Mouse (Mus musculus) brain, embryonic 14.5 days (tissue): Measurements from ENCODE around the gene Flt3. TPM values are rescaled to one million over a fixed set of nuclear protein-coding genes. Genes with fewer than 3 reads are reported as not detected.
A peak's percentile ranks its signal among the peaks of the same experiment; 100 is the strongest.

Source experiments
- DNase-seq: peaks from one replicate; pipeline ENCODE4 v3.0.0-alpha.2; 2011; ENCODE audit warnings: low read depth
- CTCF ChIP-seq: fragments of 200-500 bp; IDR thresholded peaks from 2 replicates; pipeline ENCODE4 v1.5.1; 2012; ENCODE audit warnings: inconsistent platforms, mild to moderate bottlenecking, moderate library complexity, borderline replicate concordance; ENCODE audit not compliant: insufficient read depth, insufficient read length; ENCODE audit errors: extremely low read depth
- POLR2A ChIP-seq: fragments of 200-500 bp; IDR thresholded peaks from 2 replicates; pipeline ENCODE4 v1.6.1; 2012; ENCODE audit warnings: mild to moderate bottlenecking, inconsistent platforms, borderline replicate concordance; ENCODE audit not compliant: poor library complexity, insufficient read depth, insufficient read length, severe bottlenecking; ENCODE audit errors: extremely low read depth
- polyA plus RNA-seq: library from polyadenylated mRNA; depleted of rRNA; stranded (reverse); fragments of >200 nt; gene quantifications from 2 replicates; pipeline ENCODE4 v1.2.3, GENCODE M21; 2012

The Flt3 gene
- polyA plus RNA-seq, 1 experiment: 0.56 TPM

DNA sequence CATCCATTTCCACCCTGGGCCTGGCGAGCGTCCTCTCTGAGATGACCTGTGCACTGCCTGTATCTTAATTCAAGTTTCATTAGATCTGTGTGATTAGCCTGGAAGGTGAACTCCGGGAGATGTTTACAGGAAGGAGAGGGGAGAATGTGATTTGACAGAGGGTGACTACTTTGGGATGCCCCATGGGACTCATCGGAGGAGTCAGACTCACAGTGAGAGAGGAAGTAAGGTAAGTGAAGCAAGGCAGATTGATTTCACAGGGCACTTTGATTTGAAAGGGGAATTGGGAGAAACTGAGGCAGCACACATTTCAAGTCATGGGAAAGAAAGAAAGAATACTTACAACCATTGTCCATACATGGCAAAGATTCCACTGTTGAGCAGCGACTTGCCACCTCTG, 5.8 kb upstream of the Flt3 start:
- DNase-seq: no peak
- TF ChIP-seq POLR2A (no peak), CTCF (no peak)

DNA sequence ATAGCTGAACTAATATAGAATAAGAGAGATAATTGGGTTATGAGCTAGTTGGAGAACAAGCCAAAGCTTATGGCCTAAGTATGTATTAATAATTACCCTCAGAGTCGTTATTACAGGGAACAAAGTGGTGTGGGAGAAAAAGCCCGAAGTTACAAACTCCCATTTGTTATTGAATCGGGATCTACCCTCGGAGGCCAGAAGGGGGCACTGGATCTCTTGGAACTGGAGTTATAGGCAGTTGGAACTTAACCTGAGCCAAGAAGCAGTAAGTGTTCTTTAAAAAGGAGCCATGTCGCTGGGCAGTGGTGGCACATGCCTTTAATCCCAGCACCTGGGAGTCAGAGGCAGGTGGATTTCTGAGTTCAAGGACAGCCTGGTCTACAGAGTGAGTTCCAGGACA, 2.2 kb upstream of the Flt3 start:
- DNase-seq: peak; percentile 73
- TF ChIP-seq POLR2A (no peak), CTCF (peak; percentile 64; the same call in 1 of the 2 replicates)

DNA sequence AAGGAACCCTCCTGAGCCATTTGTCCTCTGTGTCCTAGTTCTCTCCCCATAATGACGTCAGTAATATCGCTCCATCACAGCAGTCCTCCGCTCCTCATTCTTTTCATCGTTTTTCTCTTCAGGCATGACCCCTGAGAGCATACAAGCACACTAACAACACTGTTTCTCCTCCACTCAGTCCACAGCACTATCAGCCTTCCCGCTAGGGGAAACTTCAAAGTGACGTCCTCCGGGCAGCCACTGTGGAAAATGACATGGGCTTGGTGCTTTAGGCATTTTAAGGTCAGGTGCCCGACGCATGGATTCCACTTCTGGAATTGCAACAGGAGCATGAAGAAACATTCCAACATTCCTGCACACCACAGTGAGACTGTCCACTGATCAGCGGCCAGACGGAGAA, 735 bp upstream of the Flt3 start:
- peak; percentile 15 for DNase-seq
- TF ChIP-seq POLR2A: no peak
- no peak for TF ChIP-seq CTCF

DNA sequence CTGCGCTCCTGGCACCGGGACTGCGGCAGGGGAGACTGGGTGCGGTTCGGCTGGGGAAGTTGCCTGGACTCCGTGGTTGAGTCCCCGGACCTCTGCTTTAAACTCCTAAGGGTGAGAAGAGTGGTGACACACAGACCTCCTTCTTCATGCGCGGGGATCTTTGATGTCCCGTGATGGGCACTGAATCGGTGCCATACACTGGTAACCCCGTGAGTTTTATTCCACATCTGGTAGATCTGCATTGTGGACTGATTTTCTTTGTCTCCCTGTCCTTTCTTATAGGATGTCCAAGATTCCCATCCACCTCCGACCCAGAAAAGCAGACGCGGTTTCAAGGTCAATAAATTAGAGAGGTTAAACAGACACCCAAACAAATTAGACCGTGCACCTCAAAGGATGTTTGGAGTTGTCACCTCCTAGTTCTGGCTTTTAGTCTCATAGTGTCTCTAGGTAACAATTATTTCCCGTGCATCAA, 253 bp upstream of the Flt3 start:
- no peak for TF ChIP-seq POLR2A
- no peak for TF ChIP-seq CTCF
- DNase-seq: no peak

DNA sequence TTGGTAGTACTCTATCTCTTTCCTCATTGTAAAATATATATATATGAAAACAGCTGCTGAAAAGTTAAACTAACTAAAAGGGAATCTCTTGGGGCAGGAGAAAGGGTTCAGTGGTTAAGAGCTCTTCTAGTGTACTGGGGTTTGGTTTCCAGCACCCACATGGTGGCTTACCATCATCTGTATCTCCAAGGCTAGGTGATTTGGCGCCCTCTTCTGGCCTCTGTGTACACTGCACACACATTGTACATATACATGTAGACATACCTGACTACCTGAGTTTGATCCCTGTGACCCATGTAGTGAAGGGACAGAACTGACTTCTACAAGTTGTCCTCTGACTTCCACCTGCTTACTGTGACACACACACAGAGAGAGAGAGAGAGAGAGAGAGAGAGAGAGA, 5.2 kb downstream of the Flt3 start:
- DNase-seq: no peak
- TF ChIP-seq POLR2A: no peak
- TF ChIP-seq CTCF: no peak

DNA sequence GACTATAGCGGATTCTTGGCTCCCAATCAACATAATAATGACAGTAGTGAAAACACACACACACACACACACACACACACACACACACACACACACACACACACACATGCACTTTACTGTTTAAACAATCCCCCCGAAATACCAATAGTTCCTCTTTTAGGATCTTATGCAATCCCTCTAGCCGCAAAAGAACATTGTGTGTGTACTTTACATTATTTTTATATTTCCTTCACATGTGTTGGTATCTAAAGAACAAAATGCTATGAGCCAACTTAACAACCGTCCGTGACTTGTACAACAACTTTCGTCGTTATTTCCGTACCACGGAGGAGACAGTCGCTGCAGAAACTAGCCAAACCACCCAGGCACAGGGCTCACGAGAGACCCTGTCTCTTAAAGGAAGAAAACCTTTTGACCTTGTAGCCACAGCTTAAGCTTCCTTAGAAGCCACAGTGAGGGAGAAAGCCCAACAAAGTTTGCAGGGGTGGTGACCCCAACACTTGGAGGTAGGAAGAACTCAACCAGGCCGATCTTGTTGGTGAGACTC, 7.5 kb downstream of the Flt3 start:
- no peak for DNase-seq
- TF ChIP-seq CTCF (no peak), POLR2A (no peak)

DNA sequence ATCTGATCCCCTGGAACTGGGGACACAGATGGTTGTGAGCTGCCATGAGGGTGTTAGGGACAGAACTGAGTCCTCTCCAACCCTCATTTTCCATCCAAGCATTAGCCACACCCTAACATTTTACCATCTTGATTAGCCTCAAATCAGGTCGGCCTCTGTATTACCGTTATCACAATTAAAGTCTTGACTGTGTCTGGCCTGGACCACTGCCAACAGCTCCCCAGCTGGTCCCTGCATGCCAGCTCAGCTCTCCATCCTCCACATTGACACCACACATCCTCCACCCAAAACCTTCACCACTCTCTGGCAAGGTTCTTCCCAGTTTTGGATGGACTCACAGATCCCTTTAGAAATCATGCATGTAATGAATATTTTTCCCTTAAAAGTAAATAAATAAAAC, 9.5 kb downstream of the Flt3 start:
- no peak for DNase-seq
- no peak for TF ChIP-seq CTCF
- TF ChIP-seq POLR2A: no peak

DNA sequence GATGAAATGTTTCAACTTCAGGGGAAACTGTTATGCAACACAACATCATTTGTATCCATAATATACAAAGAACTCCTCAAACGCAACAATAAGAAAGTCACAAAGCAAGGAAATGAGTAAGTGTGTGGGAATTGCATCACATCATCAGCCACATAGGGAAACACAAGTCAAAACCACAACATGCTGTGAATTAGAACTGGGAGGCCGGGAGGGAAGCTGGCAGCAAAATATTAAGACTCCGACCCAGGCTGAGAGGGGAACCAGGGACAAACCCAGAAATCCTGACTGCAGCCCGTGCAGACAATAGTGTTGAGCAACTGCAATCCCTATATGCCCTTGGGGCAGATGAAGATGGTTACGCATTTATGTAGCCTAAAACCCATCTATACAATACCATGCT, 11.2 kb downstream of the Flt3 start:
- TF ChIP-seq POLR2A (no peak), CTCF (no peak)
- DNase-seq: no peak

DNA sequence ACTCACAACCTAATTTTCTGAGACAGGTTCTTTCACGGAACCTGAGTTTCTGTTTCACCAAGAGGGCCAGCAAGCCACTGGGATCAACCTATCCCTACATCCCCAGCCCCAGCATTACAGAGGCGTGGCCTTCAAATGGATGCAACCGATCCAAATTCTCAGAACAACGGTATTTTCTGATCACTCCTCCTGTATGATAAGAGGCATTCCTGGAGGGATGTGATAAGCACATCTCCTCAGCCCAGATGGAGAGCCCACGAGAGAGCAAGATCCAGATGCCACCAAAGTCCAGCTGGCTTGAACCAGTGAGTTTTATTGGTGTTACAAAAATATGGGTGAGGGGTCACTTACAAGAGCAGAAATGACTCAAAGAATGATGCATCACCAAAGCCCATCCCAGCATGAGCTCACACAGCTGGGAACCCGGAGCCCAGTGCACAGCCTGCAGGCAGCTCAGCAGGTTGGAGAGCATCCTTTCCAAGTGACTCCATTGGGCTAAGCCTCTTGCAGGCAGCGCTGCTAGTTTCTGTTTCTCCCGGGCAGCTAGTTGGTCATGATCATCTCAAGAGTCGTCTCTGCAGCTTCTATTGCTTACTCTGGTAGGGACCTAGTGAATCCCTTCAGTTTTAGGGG, 11.8 kb downstream of the Flt3 start:
- TF ChIP-seq CTCF: no peak
- no peak for TF ChIP-seq POLR2A

DNA sequence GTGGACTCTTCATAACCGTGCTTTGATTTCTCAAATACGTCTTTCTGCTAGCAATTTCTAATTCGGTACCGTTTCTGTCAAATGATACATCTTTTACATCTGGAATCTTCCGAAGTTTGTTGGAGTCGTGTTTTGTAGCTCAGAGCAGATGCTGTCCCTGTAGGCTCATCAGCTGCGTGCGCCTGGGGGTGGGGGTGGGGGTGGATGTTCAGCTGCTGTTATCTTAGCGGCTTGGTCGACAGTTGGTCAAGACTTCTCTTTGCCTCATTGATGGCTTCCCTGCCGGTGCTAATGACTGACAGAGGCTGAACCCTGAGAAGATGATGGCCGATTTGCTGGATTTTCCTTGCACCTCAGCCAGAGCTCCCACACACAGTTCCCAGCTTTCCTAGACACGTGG, 13.4 kb downstream of the Flt3 start:
- DNase-seq: no peak
- no peak for TF ChIP-seq CTCF

More for the DNA sequence above, 11.8 kb downstream of the Flt3 start:
- DNase-seq: no peak

DNA sequence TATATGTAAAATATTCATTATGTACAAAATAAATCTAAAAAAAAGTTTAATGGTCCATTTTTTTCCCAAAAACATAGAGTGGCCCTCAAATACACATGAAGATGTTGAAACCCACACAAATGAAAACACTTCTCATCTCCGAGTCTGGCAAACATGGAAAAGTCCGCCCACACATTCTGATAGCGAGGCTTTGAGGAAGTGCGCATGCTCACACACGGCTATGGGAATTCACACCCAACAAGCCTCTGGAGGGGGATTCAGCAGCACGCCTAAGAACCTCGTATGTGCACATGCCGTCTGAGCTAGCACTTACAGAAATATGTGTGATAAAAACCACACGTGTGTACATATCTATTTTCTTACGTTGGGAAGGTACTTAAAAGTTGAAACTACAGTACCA, 18.9 kb downstream of the Flt3 start:
- DNase-seq: no peak
- TF ChIP-seq POLR2A (no peak), CTCF (no peak)

DNA sequence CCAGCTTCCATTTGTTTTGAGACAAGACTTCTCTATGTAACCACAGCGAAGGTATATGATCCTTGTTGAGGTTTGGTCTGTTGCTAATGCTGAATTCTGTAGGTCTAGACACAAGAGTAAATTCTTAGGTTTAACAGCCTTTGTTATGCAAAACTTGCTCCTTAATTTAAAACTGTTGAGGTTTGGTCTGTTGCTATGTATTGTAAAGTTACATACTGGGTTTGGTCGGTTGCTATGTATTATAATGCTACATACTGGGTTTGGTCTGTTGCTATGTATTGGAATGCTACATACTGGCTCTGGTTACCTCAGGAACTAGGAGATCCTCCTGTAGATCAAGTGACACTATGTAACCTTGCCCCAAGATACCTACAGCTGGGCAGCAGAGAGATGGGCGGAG, 20.8 kb downstream of the Flt3 start:
- no peak for DNase-seq
- TF ChIP-seq CTCF (no peak), POLR2A (no peak)
